Mouse (Mus musculus) MEL (cell line): ENCODE results near the gene Gcnt4. TPM values are rescaled to one million over a fixed set of nuclear protein-coding genes. Genes with fewer than 3 reads are reported as not detected.

Experiments used
- DNase-seq: peaks from one replicate; pipeline ENCODE4 v3.0.0; 2011; ENCODE audit warnings: low read depth, low spot score
- H3K27ac ChIP-seq: 2 replicates; pipeline ENCODE4 v1.5.1; 2012; ENCODE audit warnings: low read depth, mild to moderate bottlenecking, control low read depth, low read length, moderate library complexity; ENCODE audit not compliant: control insufficient read depth
- H3K27me3 ChIP-seq, 2 experiments: fragments of 150-350 bp in 1 of 2; sonication (generic) in 1 of 2; 2 replicates each; pipeline ENCODE4 v1.6.1; 2012; ENCODE audit warnings: low read length in 2 of 2, mild to moderate bottlenecking in 2 of 2, improper control_type of control experiment in 1 of 2, moderate library complexity in 1 of 2; ENCODE audit not compliant: insufficient read depth in 2 of 2, control insufficient read depth in 1 of 2
- H3K36me3 ChIP-seq, 2 experiments: 2 replicates each; pipeline ENCODE4 v1.6.1; 2012 to 2014; ENCODE audit warnings: low read length in 2 of 2, improper control_type of control experiment in 1 of 2, inconsistent platforms in 1 of 2, mild to moderate bottlenecking in 1 of 2; ENCODE audit not compliant: insufficient read depth in 2 of 2, control insufficient read depth in 1 of 2
- H3K4me1 ChIP-seq, 2 experiments: fragments of 150-350 bp in 1 of 2; sonication (generic) in 1 of 2; 2 replicates each; pipeline ENCODE4 v1.6.1; 2012; ENCODE audit warnings: low read length in 2 of 2, improper control_type of control experiment in 1 of 2, mild to moderate bottlenecking in 1 of 2; ENCODE audit not compliant: insufficient read depth in 2 of 2, control insufficient read depth in 1 of 2
- H3K4me3 ChIP-seq, 2 experiments: fragments of 150-350 bp in 1 of 2; sonication (generic) in 1 of 2; 2 replicates each; pipeline ENCODE4 v1.5.1; 2012; ENCODE audit warnings: low read depth in 2 of 2, low read length in 2 of 2, mild to moderate bottlenecking in 2 of 2, moderate library complexity in 2 of 2, control low read depth in 1 of 2, improper control_type of control experiment in 1 of 2; ENCODE audit not compliant: control insufficient read depth in 1 of 2, insufficient read depth in 1 of 2
- H3K79me2 ChIP-seq: 2 replicates; pipeline ENCODE4 v1.6.1; 2012; ENCODE audit warnings: mild to moderate bottlenecking, low read length, moderate library complexity; ENCODE audit not compliant: control insufficient read depth, poor library complexity, insufficient read depth
- H3K9ac ChIP-seq: 2 replicates; pipeline ENCODE4 v1.6.1; 2012; ENCODE audit warnings: low read depth, mild to moderate bottlenecking, control low read depth, low read length, moderate library complexity; ENCODE audit not compliant: control insufficient read depth, poor library complexity, severe bottlenecking
- H3K9me3 ChIP-seq: fragments of 150-350 bp; sonication (generic); replicated peaks from 2 replicates; pipeline ENCODE4 v1.6.1; 2012; ENCODE audit warnings: mild to moderate bottlenecking, low read length, improper control_type of control experiment, moderate library complexity; ENCODE audit not compliant: insufficient read depth
- BHLHE40 ChIP-seq: IDR thresholded peaks from 2 replicates; pipeline ENCODE4 v1.6.1; 2012; ENCODE audit warnings: low read depth, mild to moderate bottlenecking, inconsistent platforms, low read length, improper control_type of control experiment, borderline replicate concordance
- CHD2 ChIP-seq: IDR thresholded peaks from 2 replicates; pipeline ENCODE4 v1.6.1; 2011; ENCODE audit warnings: low read length, improper control_type of control experiment
- GATA1 ChIP-seq: IDR thresholded peaks from 2 replicates; pipeline ENCODE4 v1.6.1; 2011; ENCODE audit warnings: low read depth, low read length, improper control_type of control experiment
- HCFC1 ChIP-seq: IDR thresholded peaks from 2 replicates; pipeline ENCODE4 v1.6.1; 2012; ENCODE audit warnings: low read depth, mild to moderate bottlenecking, inconsistent platforms, low read length, improper control_type of control experiment, moderate library complexity
- JUND ChIP-seq: IDR thresholded peaks from 2 replicates; pipeline ENCODE4 v1.6.1; 2011; ENCODE audit warnings: low read depth, mild to moderate bottlenecking, improper control_type of control experiment, low read length
- MAFK ChIP-seq: IDR thresholded peaks from 2 replicates; pipeline ENCODE4 v1.6.1; 2011; ENCODE audit warnings: low read depth, mild to moderate bottlenecking, low read length, improper control_type of control experiment, borderline replicate concordance
- MAZ ChIP-seq: IDR thresholded peaks from 2 replicates; pipeline ENCODE4 v1.6.1; 2012; ENCODE audit warnings: low read depth, mild to moderate bottlenecking, inconsistent platforms, low read length, improper control_type of control experiment
- MXI1 ChIP-seq: IDR thresholded peaks from 2 replicates; pipeline ENCODE4 v1.6.1; 2011; ENCODE audit warnings: mild to moderate bottlenecking, low read depth, low read length, improper control_type of control experiment
- MYB ChIP-seq: IDR thresholded peaks from 2 replicates; pipeline ENCODE4 v1.6.1; 2011; ENCODE audit warnings: mild to moderate bottlenecking, low read depth, low read length, improper control_type of control experiment
- MYC ChIP-seq: IDR thresholded peaks from 2 replicates; pipeline ENCODE4 v1.6.1; 2011; ENCODE audit warnings: low read depth, mild to moderate bottlenecking, low read length, improper control_type of control experiment, moderate library complexity
- NRF1 ChIP-seq: IDR thresholded peaks from 2 replicates; pipeline ENCODE4 v1.6.1; 2014; ENCODE audit warnings: low read depth, mild to moderate bottlenecking, inconsistent platforms, low read length, improper control_type of control experiment, moderate library complexity; ENCODE audit not compliant: poor library complexity, insufficient read depth, severe bottlenecking
- POLR2A ChIP-seq, 2 experiments: IDR thresholded peaks; 2 replicates each; pipeline ENCODE4 v1.6.1; 2011 to 2012; ENCODE audit warnings: low read length in 2 of 2, mild to moderate bottlenecking in 2 of 2, control low read depth in 1 of 2, improper control_type of control experiment in 1 of 2, low read depth in 1 of 2, moderate library complexity in 1 of 2; ENCODE audit not compliant: control insufficient read depth in 1 of 2, insufficient read depth in 1 of 2, poor library complexity in 1 of 2
- POLR2AphosphoS2 ChIP-seq: IDR thresholded peaks from 2 replicates; pipeline ENCODE4 v1.6.1; 2011; ENCODE audit warnings: low read length, improper control_type of control experiment
- RAD21 ChIP-seq: IDR thresholded peaks from 2 replicates; pipeline ENCODE4 v1.6.1; 2011; ENCODE audit warnings: mild to moderate bottlenecking, low read depth, low read length, improper control_type of control experiment
- RCOR1 ChIP-seq: IDR thresholded peaks from 2 replicates; pipeline ENCODE4 v1.6.1; 2012; ENCODE audit warnings: low read depth, mild to moderate bottlenecking, inconsistent platforms, low read length, improper control_type of control experiment
- TAL1 ChIP-seq: IDR thresholded peaks from 2 replicates; pipeline ENCODE4 v1.6.1; 2012; ENCODE audit warnings: mild to moderate bottlenecking, inconsistent platforms, low read length, moderate library complexity, mixed read lengths
- TCF12 ChIP-seq: IDR thresholded peaks from 2 replicates; pipeline ENCODE4 v1.6.1; 2014; ENCODE audit warnings: low read depth, mild to moderate bottlenecking, inconsistent platforms, low read length, improper control_type of control experiment, moderate library complexity
- UBTF ChIP-seq: IDR thresholded peaks from 2 replicates; pipeline ENCODE4 v1.6.1; 2012; ENCODE audit warnings: low read depth, mild to moderate bottlenecking, inconsistent platforms, low read length, improper control_type of control experiment, moderate library complexity, borderline replicate concordance; ENCODE audit not compliant: insufficient read depth
- USF1 ChIP-seq: IDR thresholded peaks from 2 replicates; pipeline ENCODE4 v1.6.1; 2014; ENCODE audit warnings: low read depth, mild to moderate bottlenecking, inconsistent platforms, low read length, improper control_type of control experiment, moderate library complexity
- USF2 ChIP-seq, 2 experiments: IDR thresholded peaks; 2 replicates each; pipeline ENCODE4 v1.6.1; 2011 to 2012; ENCODE audit warnings: improper control_type of control experiment in 2 of 2, low read length in 2 of 2, borderline replicate concordance in 1 of 2, inconsistent platforms in 1 of 2, low read depth in 1 of 2, mild to moderate bottlenecking in 1 of 2; ENCODE audit not compliant: insufficient read depth in 1 of 2
- ZNF384 ChIP-seq: IDR thresholded peaks from 2 replicates; pipeline ENCODE4 v1.6.1; 2012; ENCODE audit warnings: low read depth, mild to moderate bottlenecking, inconsistent platforms, low read length, improper control_type of control experiment
- polyA plus RNA-seq, 2 experiments: library from polyadenylated mRNA; stranded (reverse) in 1 of 2; unstranded in 1 of 2; fragments of >175 nt in 1 of 2; fragments of >200 nt in 1 of 2; gene quantifications; 2 replicates each; pipeline versions ENCODE4 v1.2.1 to v1.2.4; 2012; ENCODE audit warnings: low replicate concordance in 2 of 2, low read depth in 1 of 2; ENCODE audit not compliant: insufficient read length in 2 of 2, insufficient read depth in 1 of 2, missing spikeins in 1 of 2
- total RNA-seq: library from RNA; depleted of rRNA; stranded (reverse); fragments of 300-350 nt; gene quantifications from 2 replicates; pipeline ENCODE4 v1.2.3, GENCODE M21; 2012

The Gcnt4 gene
- total and polyA plus RNA-seq, 3 experiments = not detected

GRCm38 (mm10) chr13:96936173-96936777, 11.8 kb downstream of the Gcnt4 start:
- no peak for DNase-seq
- no peaks in the 10 kb centered on the region for H3K4me1 ChIP-seq
- H3K79me2 ChIP-seq = no peaks in the 10 kb centered on the region
- H3K27me3 ChIP-seq = no peaks in the 10 kb centered on the region
- H3K36me3 ChIP-seq = no peaks in the 10 kb centered on the region
- no peak for TF ChIP-seq POLR2A (IDR thresholded peaks at IDR 0.05; ENCODE audit: control insufficient read depth in 1 of 2, insufficient read depth in 1 of 2, low read depth in 1 of 2, low read length in 2 of 2, poor library complexity in 1 of 2)
- no peak for TF ChIP-seq UBTF
- no peak for TF ChIP-seq MAZ
- TF ChIP-seq MXI1 = no peak
- no peak for TF ChIP-seq MYC
- TF ChIP-seq HCFC1 = no peak
- TF ChIP-seq BHLHE40 = no peak
- TF ChIP-seq MAFK = no peak
- TF ChIP-seq TCF12 = no peak
- TF ChIP-seq RCOR1 = no peak
- TF ChIP-seq JUND = no peak
- TF ChIP-seq POLR2AphosphoS2 = no peak
- TF ChIP-seq TAL1 = no peak
- TF ChIP-seq NRF1 = no peak
- no peak for TF ChIP-seq GATA1
- TF ChIP-seq ZNF384 = no peak
- TF ChIP-seq RAD21 = no peak
- TF ChIP-seq MYB = no peak
- no peak for TF ChIP-seq USF2 (IDR thresholded peaks at IDR 0.05; ENCODE audit: borderline replicate concordance in 1 of 2, insufficient read depth in 1 of 2, low read depth in 1 of 2, low read length in 2 of 2)
- no peak for TF ChIP-seq USF1
- no peaks in the 10 kb centered on the region for H3K9me3 ChIP-seq
- H3K4me3 ChIP-seq = no peak overlapping the region
- no peak overlapping the region for H3K27ac ChIP-seq
- no peak overlapping the region for H3K9ac ChIP-seq

GRCm38 (mm10) chr13:96937059-96937558, 12.6 kb downstream of the Gcnt4 start:
- no peak for DNase-seq
- Histone ChIP-seq H3K4me3 (no peak overlapping the region), H3K36me3 (no peaks in the 10 kb centered on the region), H3K27ac (no peak overlapping the region), H3K9me3 (no peaks in the 10 kb centered on the region), H3K9ac (no peak overlapping the region), H3K27me3 (no peaks in the 10 kb centered on the region), H3K79me2 (no peaks in the 10 kb centered on the region), H3K4me1 (no peaks in the 10 kb centered on the region)
- TF ChIP-seq CHD2 = no peak
